Mouse (Mus musculus): Measurements from ENCODE around the gene Samhd1.

The Samhd1 gene

DNA sequence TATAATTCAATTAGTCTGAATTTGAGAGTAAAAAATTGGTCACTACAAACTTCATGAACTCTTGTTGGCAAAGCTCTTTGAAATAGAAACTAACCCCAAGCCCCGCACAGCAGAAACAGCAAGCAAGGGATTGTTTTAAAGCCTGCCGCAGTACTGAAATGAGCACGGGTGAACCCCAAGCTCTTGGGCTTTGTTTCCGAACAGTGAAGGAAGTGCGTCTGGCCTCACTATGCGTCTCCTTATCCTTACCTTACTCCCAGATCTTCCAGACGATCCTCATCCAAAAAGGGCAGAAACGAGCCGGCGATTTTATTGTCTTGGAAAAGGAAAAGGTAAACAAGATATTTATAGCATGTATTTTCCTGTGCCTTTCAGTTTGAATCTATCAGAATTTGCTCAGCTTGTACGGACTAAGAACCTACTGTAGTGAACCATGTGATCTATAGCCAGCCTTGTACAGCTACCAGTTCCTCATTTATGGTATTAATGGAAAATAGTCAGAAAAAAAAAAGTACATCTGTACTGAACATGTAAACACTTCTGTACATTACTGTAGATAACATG lies 5.4 kb downstream of the Samhd1 start:
- Histone ChIP-seq H3K36me3 (ENCODE audit: control insufficient read depth, insufficient read depth, low read length, poor library complexity, severe bottlenecking) (peaks cover 20% of the 10 kb centered on the region), H3K27me3 (ENCODE audit: control insufficient read depth, insufficient read depth, low read length, poor library complexity, severe bottlenecking) (no peaks in the 10 kb centered on the region)
- peak; percentile 56 for DNase-seq (ENCODE audit: low read depth, low spot score)

DNA sequence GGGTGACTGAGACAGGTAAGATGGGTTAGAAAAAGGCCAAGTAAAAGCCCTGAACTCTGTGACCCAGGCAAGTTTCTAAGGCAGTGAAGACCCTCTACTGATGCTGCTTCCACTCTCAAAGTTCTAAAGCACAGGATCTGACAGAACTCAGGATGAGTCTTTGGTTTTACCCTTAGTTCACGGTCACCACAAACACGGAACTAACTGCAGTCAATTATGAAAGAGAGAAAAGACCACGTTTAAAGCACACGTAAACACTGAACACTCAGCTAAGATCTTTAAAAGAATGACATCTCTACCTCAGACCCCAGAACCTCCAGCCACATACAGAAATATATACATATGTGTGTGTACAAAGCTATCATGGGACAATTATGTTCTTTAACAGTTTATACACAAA lies 6.0 kb downstream of the Samhd1 start:
- H3K27me3 ChIP-seq (ENCODE audit: control insufficient read depth, insufficient read depth, low read length, poor library complexity, severe bottlenecking): no peaks in the 10 kb centered on the region
- DNase-seq (ENCODE audit: low read depth, low spot score): peak; percentile 33
- H3K36me3 ChIP-seq (ENCODE audit: control insufficient read depth, insufficient read depth, low read length, poor library complexity, severe bottlenecking): peaks cover 23% of the 10 kb centered on the region

DNA sequence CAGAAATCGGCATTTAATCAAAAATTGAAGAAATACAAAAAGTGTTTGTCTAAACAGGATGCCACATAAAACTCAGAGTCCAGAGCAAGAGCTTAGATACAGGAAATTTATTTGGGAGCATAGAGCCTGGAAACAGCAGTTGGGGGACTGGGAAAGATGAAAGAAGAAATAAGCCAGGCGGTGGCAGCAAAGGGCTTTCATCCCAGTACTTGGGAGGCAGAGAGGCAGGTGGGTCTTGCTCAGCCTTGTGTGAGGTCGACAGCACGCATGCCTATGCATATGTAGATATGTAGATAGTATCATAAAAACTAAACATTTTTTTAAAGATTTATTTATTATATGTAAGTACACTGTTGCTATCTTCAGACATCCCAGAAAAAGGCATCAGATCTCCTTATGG lies 7.0 kb downstream of the Samhd1 start:
- Histone ChIP-seq H3K36me3 (ENCODE audit: control insufficient read depth, insufficient read depth, low read length, poor library complexity, severe bottlenecking) (peaks cover 26% of the 10 kb centered on the region), H3K27me3 (ENCODE audit: control insufficient read depth, insufficient read depth, low read length, poor library complexity, severe bottlenecking) (no peaks in the 10 kb centered on the region)
- peak; percentile 55 for DNase-seq (ENCODE audit: low read depth, low spot score)

DNA sequence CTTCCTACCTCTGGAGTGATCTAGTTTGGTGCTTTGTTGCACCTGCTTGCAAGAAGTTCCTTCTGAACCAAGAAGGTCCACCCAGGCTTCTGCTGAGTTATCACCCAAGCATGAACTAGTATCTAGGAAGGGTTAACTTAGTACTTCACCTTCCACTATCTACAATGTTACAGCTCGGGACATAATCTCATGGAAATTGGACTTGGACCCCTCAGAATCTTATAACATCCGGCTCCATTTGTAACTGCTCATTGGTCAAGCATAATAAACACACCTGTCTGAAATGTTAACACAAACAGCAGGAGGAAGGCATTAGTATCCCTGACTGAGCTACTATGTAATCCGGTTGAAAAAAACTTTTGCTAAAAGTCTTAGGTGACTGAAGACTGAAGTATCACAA lies 7.7 kb downstream of the Samhd1 start:
- Histone ChIP-seq H3K36me3 (ENCODE audit: control insufficient read depth, insufficient read depth, low read length, poor library complexity, severe bottlenecking) (peaks cover 28% of the 10 kb centered on the region), H3K27me3 (ENCODE audit: control insufficient read depth, insufficient read depth, low read length, poor library complexity, severe bottlenecking) (no peaks in the 10 kb centered on the region)
- no peak for DNase-seq (ENCODE audit: low read depth, low spot score)

DNA sequence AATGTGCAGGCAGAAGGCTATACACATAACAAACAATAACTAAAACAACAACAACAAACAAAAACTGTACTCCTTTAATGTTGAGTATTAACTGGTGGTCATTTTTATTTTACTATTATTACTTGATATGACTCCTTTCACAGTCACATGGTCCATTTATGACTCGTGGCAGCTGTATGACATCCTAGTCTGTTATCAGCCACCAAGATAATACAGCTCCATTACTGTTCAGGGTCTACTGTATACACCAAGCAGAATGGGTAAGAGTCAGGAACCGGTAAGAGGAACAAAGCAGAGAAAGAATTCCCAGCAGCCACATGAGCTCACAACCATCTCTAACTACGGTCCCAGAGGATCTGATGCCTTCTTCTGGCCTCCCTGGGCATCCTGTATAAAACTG lies 9.8 kb downstream of the Samhd1 start:
- no peak for DNase-seq (ENCODE audit: low read depth, low spot score)
- H3K27me3 ChIP-seq (ENCODE audit: control insufficient read depth, insufficient read depth, low read length, poor library complexity, severe bottlenecking): no peaks in the 10 kb centered on the region
- peaks cover 43% of the 10 kb centered on the region for H3K36me3 ChIP-seq (ENCODE audit: control insufficient read depth, insufficient read depth, low read length, poor library complexity, severe bottlenecking)

DNA sequence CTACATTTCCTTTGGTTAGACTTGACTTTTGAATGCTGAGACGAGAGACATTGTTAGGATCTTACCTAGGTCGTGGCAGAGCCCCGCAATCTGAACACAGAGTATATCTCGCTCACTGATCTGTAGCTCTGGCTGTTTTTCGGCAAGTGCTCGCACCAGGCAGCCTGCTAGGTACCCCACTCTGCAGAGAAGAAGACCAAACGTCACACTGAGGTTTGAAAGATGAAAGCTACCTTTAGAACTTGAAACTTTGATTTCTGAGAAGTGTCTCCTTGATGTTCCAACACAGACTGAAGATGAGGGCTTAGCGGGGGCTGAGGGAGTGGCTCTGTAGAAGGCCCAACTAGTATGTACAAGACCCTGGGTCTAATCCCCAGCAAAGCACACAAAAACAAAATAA lies 13.3 kb downstream of the Samhd1 start:
- H3K27me3 ChIP-seq (ENCODE audit: control insufficient read depth, insufficient read depth, low read length, poor library complexity, severe bottlenecking): no peaks in the 10 kb centered on the region
- H3K36me3 ChIP-seq (ENCODE audit: control insufficient read depth, insufficient read depth, low read length, poor library complexity, severe bottlenecking): peaks cover 50% of the 10 kb centered on the region
- DNase-seq (ENCODE audit: low read depth, low spot score): no peak

DNA sequence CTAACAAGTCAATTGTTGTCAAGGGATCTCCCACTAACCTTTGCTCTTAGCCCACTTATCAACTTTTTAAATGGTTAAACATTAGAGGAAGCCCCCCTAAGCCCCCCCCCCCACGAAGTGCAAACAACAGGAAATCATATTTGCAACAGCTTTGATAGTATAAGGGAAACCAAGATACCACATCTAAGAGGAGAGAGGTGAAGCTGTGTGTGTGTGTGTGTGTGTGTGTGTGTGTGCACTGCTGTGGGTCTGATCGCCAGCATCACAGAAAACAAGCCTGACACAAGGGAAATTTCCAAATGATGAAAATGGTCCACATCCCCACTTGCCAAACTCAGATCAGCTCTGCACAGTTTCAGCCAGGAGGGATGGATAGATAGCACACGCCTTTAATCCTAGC lies 16.0 kb downstream of the Samhd1 start:
- no peak for DNase-seq (ENCODE audit: low read depth, low spot score)
- Histone ChIP-seq H3K36me3 (ENCODE audit: control insufficient read depth, insufficient read depth, low read length, poor library complexity, severe bottlenecking) (peaks cover 47% of the 10 kb centered on the region), H3K27me3 (ENCODE audit: control insufficient read depth, insufficient read depth, low read length, poor library complexity, severe bottlenecking) (no peaks in the 10 kb centered on the region)

DNA sequence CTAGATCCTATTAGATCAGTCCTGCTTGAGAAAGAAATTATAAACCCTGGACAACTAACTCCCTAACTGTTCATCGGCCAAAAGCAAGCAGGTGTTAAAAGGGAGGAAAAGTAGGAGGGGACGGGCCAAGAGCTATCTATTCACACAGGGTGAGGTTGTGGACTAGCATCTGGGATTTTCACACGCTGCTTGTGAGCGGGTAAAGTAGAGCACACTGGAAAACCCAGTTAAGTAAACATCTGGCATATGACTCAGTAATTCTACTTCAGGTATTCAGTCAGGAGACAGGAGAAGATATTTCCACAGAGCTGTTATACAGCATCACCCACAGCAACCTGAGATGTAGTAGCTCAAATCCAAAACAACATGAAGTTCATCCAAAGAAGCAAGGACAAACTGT lies 16.5 kb downstream of the Samhd1 start:
- Histone ChIP-seq H3K27me3 (ENCODE audit: control insufficient read depth, insufficient read depth, low read length, poor library complexity, severe bottlenecking) (no peaks in the 10 kb centered on the region), H3K36me3 (ENCODE audit: control insufficient read depth, insufficient read depth, low read length, poor library complexity, severe bottlenecking) (peaks cover 47% of the 10 kb centered on the region)
- no peak for DNase-seq (ENCODE audit: low read depth, low spot score)

DNA sequence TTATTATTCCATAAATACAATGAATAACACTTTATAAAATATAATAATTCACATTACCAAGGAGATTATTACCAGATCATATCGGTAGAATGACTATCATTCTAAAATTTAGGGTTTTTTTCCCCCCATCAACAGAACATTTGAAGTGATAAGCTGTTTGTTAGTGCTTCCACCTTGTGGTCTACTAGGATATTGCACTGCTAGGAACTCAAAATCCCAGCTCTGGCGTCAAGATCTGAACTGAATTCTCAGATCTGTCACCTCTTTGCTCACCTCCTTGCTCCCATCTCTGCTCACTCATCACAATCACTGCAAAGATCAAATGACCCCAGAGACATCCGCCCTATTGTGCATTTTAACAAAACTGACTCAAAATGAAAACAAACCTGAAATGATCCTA lies 18.1 kb downstream of the Samhd1 start:
- H3K27me3 ChIP-seq (ENCODE audit: control insufficient read depth, insufficient read depth, low read length, poor library complexity, severe bottlenecking): no peaks in the 10 kb centered on the region
- H3K36me3 ChIP-seq (ENCODE audit: control insufficient read depth, insufficient read depth, low read length, poor library complexity, severe bottlenecking): peaks cover 49% of the 10 kb centered on the region
- peak; percentile 75 for DNase-seq (ENCODE audit: low read depth, low spot score)

DNA sequence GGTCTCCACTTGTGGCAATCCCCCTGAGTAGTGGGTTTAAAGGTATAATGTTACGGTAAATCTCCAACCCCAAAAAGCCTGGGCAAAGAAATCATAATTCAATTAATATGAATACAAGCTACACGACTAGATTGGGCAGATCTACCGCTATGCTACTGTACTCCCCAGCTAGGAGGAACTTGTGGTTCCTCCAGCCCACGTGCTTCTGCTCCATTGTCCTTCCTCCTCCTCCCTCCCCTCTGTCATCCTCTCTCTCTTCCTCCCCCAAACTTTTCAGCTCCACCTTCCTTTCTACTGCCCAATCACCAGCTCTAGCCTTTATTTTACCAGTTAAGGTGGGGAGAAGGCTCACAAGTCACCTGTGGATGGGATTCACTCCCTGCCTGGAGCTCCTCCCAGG lies 26.8 kb downstream of the Samhd1 start:
- DNase-seq (ENCODE audit: low read depth, low spot score): no peak
- peaks cover 42% of the 10 kb centered on the region for H3K36me3 ChIP-seq (ENCODE audit: control insufficient read depth, insufficient read depth, low read length, poor library complexity, severe bottlenecking)
- no peaks in the 10 kb centered on the region for H3K27me3 ChIP-seq (ENCODE audit: control insufficient read depth, insufficient read depth, low read length, poor library complexity, severe bottlenecking)

DNA sequence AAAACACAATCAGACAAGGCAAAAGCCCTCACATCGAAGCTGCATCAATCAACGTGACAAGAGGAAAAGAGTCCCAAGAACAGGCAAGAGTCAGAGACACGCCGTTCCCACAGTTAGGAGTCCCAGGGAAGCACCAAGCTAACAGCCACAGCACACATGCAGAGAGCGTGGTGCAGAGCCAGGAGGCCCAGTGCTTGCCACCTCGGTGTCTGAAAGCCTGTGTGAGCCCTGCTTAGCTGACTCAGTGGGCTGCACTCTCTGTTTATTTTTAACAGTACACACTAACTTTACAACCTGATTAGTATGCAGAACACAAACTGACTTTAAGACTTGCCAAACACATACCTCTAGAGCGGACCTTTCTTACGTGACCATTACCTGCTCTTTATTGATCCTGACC lies 30.6 kb downstream of the Samhd1 start:
- no peak for DNase-seq (ENCODE audit: low read depth, low spot score)
- Histone ChIP-seq H3K36me3 (ENCODE audit: control insufficient read depth, insufficient read depth, low read length, poor library complexity, severe bottlenecking) (peaks cover 46% of the 10 kb centered on the region), H3K27me3 (ENCODE audit: control insufficient read depth, insufficient read depth, low read length, poor library complexity, severe bottlenecking) (no peaks in the 10 kb centered on the region)

DNA sequence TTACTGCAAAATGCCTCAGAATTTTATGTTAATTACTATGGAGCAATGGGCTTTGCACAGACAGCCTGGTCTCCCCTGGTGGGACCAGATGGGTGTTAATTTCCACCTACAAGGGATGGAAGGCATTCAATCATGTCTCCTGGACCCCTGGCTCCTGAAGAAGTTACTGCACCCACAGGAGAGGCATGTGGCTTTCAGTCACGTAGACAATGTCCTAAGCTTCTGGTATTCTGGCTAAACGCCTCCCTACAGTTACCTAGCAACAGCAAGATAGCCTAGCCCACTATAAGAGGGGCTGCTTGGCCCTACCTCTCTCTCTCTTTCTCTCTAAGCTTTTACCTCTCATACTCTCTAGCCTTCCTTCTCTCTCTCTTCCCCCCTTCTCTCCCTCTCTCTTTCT lies 32.8 kb downstream of the Samhd1 start:
- no peak for DNase-seq (ENCODE audit: low read depth, low spot score)
- no peaks in the 10 kb centered on the region for H3K27me3 ChIP-seq (ENCODE audit: control insufficient read depth, insufficient read depth, low read length, poor library complexity, severe bottlenecking)
- peaks cover 43% of the 10 kb centered on the region for H3K36me3 ChIP-seq (ENCODE audit: control insufficient read depth, insufficient read depth, low read length, poor library complexity, severe bottlenecking)

DNA sequence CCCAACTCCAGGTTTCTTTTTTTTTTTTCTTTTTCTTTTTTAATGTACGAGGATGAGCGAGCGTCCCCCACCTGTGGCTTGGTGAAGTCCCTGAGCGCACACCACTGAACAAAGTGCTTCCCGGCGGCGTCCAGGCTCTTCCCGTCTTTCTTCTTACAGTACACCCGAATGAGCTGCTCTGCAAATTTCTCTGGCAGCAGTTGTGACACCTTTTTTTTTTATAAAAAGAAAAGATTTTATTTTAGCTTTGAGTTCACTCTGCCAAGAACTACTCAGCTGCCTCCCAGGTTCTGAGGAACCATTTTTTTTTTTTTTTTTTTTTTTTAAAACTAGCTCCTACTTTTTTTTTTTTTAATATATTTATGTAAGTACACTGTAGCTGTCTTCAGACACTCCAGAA lies 33.4 kb downstream of the Samhd1 start:
- H3K27me3 ChIP-seq (ENCODE audit: control insufficient read depth, insufficient read depth, low read length, poor library complexity, severe bottlenecking): no peaks in the 10 kb centered on the region
- DNase-seq (ENCODE audit: low read depth, low spot score): no peak
- peaks cover 43% of the 10 kb centered on the region for H3K36me3 ChIP-seq (ENCODE audit: control insufficient read depth, insufficient read depth, low read length, poor library complexity, severe bottlenecking)

DNA sequence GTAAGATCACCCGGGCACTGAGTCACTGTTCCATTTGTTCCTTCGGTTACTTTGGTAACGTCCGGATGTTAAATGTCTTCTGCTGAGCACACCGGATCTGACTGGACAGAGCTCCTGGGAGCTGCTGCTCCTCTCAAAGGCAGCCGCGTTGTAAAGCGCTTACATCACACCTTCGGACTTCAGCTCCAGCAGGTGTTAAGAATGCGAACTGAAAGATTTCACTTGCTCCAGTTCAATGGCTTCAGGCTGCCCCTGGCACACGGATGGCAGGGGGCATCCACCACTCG lies 34.8 kb downstream of the Samhd1 start:
- H3K36me3 ChIP-seq (ENCODE audit: control insufficient read depth, insufficient read depth, low read length, poor library complexity, severe bottlenecking): peaks cover 36% of the 10 kb centered on the region
- DNase-seq (ENCODE audit: low read depth, low spot score): no peak

DNA sequence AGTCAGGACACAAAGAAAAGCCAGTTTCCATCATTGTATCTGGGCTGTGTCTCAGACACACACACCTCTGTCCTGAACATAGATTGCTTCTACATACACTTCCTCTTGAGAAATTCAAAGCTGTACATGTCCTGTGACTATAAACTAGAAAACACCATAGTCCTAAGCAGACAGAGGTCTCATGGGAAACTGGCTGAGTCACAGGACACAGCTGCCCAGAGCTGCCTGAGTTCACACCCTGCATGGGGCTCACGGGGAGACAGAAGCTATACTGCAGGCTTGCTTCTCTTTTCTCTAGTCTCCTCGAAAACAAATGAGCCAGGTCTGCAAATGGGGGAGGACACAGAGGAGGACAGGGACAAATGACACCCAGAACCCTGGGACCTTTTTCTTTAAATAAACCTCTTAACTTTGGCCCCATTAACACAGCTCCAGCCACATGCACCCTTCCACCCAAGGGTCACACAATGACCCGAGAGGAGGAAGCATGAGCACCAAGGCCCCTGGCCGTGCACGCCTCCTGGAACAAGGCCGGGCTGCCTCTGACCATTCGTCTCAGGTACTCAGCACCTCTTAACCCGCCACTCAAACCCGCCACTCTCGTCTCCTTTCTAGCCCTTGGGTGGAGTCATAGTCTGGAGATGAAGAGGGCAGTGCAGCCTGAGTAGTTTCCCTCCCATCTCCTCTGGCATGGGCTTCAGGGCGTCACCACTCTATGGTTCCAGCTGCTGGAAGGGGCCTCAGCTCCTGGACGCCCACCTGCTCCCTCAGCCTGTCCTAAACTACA lies 35.3 kb downstream of the Samhd1 start:
- H3K27me3 ChIP-seq (ENCODE audit: control insufficient read depth, insufficient read depth, low read length, poor library complexity, severe bottlenecking): no peaks in the 10 kb centered on the region
- H3K36me3 ChIP-seq (ENCODE audit: control insufficient read depth, insufficient read depth, low read length, poor library complexity, severe bottlenecking): peaks cover 33% of the 10 kb centered on the region
- no peak for DNase-seq (ENCODE audit: low read depth, low spot score)

More for the DNA sequence above, 34.8 kb downstream of the Samhd1 start:
- no peaks in the 10 kb centered on the region for H3K27me3 ChIP-seq (ENCODE audit: control insufficient read depth, insufficient read depth, low read length, poor library complexity, severe bottlenecking)
